Mouse (Mus musculus) kidney, postnatal 4 days (tissue): ENCODE data around the gene Fn1.

Experiments
- DNase-seq, 2 experiments: peaks; one replicate each; pipeline ENCODE4 v3.0.0; 2021; ENCODE audit warnings: mixed read lengths in 2 of 2

Gene Fn1

DNA sequence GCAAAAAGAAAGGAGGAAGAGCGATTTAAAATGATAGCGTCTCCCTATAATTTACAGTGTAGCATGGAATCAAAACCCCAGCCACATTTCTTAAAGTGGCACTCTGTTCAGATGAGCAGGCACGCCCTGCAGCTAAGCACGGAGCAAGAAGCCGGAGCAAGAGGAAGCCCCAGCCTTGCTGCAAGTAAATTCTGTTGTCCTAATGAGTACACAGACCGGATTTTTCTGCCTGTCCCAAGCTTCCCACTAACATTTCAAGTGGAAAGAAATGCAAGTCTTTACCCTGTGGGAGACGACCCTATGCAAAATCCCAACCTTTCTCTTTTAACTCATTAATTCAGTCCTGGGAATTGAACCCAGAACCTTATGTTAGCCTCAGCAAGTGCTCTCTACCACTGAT lies 4.8 kb downstream of the Fn1 start:
- DNase-seq, result no peak

DNA sequence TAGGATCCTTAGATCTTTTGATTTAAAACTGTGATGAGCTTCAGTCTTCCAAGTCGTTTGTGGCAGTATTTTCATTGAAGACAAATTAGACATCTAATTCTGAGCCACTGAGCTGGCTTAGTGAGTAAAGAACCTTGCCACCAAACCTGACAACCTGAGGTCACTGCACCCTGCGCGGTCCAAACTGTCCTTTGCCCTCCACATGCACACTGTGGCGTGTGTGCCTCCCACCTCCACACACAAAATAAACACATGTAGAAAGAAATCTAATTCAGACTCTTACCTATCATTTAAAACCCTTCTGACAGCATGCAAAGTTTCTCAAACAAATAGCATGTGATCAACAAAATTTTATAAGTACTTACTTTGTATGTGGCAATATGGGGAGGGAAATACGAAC lies 6.2 kb downstream of the Fn1 start:
- no peak for DNase-seq

DNA sequence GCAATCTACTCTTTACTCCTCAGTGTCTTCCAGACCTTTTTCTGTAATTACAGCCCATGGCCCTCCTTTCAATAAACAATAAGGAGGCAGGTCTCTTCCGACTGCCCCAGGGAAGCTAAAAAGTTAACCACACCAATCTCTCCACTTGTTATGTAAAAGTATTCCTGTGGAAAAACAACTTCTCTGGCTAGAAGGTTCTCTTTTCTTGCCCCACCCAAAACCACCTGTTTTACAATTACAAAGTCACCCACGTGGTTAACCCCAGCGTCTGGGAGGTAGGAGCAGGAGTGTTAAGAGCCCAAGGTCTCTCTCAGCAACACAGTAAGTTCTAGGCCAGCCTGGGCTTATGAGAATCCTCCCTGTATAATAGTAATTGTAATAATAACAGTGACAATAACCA lies 7.0 kb downstream of the Fn1 start:
- no peak for DNase-seq

DNA sequence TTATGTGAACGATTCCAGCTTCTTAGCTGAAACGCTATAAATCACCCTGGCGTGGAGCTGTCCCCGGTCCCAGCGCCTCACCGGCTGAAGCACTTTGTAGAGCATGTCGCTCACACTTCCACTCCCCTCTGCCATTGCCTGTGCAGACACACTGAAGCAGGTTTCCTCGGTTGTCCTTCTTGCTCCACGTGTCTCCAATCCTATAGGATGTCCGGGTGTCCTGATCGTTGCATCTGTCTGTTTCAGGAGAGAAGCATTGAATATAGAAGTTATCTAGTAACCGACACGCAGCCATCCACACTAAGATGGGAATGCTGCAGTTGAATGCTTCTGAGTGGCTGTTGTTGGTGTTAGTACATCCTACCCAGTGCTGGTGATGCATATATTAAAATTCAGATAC lies 7.5 kb downstream of the Fn1 start:
- no peak for DNase-seq

DNA sequence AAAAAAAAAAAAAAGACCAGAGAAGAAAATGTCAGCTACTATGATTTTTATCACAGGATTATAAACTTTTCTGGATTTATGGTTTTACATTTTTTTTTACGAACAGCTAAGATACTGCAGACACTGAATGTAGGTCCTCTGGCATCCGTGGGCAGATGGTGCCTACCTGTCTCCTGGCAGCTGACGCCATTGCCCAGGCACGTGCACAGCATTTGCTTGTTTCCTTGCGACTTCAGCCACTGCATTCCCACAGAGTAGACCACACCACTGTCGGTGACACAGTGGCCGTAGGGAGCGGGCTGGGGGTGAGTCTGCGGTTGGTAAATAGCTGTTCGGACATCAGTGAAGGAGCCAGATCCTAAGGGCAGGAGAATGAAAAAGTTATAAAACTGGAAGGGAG lies 10.2 kb downstream of the Fn1 start:
- no peak for DNase-seq

DNA sequence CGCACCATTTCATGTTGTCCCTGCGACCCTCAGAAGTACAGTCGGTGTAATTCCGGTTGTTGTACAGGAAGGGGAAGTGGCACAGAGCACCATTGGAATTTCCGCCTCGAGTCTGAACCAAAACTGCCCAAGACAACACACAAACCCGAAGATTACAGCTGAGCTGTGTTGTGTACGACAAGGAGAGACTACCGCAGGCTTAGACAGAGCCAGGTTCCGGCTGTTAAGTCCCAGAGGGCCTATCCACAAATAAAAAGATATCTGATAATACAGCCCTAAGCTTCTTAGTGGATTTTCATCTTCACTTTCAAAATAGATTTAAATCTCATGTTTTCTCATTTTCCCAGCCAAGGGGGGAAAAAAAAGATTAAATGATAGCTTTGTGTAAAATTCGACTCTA lies 11.8 kb downstream of the Fn1 start:
- DNase-seq, result no peak

DNA sequence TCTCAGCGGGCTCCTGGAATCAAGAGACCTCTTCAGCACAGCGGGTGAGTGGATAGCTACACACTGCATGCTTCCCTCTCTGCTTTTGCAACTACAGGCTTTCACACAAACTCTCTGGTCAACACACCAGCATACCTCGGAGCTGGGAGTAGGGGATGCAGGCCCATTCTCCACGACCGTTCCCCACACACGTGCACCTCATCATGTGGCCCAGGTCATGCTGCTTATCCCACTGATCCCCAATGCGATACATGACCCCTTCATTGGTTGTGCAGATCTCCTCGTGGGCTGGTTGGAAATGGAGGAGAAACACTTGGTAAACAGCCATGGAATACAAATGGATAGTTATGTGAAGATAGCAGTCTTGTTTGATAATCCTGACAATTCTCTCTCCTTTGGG lies 12.8 kb downstream of the Fn1 start:
- no peak for DNase-seq

DNA sequence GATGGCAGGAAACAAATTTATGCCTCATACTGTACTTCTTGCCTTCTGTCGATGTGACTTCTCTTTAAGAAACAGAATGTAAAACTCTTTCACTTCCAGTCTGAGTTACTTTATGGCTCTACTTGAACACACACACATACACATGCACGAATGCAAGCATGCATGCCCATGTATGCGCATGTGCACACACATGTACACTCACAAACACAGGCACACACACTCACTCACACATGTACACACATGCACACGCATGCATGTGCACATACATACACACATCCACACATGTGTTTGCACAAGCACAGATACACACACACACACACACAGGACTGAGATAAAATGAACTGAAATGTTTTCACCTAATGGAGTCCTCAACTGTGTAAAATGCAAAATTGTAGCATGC lies 16.3 kb downstream of the Fn1 start:
- DNase-seq, result no peak

DNA sequence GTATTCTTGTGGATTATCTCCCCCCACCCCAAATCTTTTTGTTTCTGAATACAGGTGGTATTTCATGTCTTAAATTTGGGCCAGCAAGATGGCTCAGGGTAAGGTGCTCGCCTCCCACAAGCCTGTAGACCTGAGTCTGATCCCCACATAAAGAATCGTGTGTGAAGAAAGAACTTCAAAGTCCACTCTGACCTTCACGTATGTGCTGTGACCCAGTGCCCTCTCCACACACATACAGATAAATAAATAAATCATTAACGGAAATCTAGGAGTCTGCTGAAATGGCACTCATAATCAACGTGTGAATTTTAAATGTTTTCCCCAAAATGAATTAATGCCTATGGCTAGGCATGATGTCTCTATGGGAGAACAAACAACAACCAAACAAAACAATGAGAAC lies 16.9 kb downstream of the Fn1 start:
- no peak for DNase-seq

DNA sequence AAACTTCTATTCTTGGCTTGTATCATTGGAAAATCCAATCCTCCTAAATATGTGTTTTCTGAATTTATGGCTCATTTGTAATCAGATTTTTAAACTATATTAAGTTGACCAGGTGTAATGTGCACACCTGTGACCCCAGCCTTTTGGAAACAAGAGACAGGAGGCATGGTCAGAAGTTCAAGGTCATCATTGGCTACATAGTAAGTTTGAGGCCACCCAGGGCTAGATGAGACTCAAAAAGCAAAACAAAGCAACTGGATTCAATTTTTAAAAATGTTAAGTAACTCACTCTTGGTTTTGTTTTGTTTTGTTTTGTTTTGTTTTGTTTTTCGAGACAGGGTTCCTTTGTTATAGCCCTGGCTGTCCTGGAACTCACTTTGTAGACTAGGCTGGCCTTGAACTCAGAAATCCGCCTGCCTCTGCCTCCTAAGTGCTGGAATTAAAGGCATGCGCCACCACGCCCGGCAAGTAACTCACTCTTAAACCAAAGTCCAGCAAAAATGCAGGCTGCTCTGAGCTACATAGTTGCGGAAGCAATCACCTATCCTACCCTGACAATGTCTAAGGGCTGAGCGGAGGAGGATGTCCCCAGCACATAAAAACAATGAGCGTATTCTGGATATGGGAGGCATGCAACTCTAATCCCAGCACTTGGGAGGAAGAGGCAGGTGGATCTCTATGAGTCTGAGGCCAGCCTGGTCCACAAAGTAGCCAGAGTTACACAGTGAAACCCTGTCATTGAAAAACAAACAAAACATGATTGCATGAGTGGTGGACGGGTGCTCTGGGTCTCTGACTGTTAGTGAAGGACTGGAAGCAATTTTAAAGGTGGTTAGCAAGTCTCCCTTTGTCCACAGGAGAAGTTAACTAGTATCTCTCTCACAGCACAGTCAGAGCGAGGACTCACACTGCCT lies 17.6 kb downstream of the Fn1 start:
- DNase-seq, result no peak

DNA sequence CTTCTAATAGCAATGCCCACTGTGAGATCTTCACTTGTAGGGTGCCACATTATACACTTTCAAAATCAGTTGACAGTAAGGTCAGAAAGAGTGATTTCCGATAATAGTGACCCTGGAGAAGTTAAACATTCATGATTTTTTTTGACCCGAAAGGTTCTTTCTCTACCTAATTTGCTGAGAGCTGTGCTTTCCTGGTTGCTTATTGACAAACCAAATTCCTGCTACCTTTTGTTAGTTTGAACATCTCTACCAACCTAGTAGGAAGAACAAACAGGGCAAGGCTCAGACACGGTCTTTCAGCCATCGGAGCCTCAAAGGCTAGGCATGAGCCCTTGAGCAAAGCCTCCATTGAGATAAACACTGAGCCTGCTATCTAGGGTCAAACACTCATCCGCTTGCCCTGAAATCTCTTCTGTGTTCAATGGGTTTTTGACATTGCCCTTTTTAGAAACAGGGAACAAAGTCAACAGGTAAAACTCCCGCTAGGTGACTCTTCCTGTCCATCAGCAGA lies 18.5 kb downstream of the Fn1 start:
- no peak for DNase-seq

DNA sequence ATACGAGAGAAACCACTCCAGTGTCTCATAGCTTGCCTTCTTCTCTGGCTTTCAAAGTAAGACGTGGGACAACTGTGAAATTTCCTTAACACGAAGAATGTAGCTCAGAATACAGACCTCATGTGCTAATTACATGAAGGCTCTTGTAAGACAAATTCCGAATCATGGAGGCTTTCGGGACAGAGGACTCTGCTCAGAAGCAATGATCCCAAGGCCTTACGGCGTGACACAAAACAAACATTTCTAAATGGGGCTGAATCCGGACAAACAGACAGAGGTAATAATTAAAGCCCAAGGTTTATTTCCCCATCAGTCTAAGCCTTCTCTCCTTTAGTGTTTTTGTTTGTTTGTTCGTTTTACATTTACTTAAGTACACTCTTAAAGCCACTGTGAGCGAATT lies 20.6 kb downstream of the Fn1 start:
- DNase-seq, result no peak

DNA sequence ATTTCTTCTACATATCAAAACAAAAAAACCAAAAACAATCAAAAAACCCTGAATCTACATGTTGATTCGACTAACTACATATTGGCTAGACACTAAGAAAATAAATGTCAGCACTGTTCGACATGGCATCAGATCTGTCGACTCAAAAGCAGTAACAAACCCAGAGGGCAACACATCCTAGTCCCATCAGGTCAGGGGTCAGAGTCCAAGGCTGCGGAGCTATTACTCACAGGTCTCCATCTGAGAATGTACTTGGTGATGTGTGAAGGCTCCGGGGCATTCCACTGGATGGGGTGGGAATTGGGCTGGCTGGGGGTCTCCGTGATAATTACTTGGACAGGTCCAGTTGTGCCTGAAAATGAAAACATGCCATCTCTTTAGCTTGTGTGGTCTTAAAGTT lies 21.2 kb downstream of the Fn1 start:
- DNase-seq, result peak in 1 of 2 experiments; percentile 11

DNA sequence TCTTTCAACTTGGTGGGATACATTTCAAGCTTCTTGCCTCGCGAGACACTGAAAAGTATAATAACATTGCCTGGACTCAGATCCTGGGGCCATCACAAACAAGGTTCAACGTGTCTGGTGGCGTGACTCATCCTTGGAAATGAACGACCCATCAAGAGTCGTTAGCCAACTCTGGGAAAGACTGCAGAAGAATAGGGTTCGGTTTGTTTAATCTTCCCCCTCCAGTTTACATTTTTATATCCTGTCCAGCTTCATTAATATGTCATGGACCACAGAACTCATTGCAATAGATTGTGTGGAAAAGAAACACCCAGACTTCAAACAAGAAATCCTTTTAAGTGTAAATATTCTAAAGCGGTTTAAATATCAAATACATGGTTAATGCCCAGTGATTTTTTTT lies 22.8 kb downstream of the Fn1 start:
- DNase-seq, result no peak

DNA sequence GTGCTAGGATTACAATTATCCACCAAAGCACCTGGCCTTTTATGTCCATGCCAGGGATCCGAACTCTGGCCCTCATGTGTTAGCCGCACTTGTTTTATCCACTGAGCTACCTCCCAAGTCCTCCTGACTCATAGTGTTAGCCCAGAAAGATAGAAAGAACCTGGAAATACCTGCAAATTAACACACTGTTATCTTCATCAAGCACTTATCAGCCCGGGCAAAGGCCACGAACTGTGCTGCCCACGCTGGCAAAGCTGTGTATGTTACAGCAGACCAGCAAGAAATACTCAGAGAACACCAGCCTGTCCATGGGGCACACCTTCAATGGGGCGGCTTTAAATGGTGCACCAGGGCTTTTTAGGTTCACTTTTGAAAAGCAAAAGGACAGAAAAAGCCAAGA lies 29.4 kb downstream of the Fn1 start:
- DNase-seq, result no peak

DNA sequence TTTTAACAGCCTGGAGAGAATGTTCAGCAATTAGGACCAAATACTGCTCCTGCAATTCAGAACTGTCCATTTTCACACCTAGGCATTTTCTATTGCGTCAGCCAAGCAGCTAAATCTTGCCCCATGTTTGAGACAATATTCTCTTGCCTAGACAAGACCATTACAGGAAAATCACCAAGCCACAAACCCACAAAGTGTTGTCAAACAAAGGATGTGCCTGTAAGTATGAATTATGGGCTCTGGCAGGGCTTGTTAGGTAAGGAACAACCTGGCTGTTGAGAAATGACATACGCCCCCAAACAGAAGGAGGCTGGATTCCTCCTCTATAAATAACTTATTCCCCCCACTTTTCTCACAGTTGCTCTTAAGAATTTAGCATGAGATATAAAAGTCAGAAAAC lies 31.5 kb downstream of the Fn1 start:
- DNase-seq, result no peak

DNA sequence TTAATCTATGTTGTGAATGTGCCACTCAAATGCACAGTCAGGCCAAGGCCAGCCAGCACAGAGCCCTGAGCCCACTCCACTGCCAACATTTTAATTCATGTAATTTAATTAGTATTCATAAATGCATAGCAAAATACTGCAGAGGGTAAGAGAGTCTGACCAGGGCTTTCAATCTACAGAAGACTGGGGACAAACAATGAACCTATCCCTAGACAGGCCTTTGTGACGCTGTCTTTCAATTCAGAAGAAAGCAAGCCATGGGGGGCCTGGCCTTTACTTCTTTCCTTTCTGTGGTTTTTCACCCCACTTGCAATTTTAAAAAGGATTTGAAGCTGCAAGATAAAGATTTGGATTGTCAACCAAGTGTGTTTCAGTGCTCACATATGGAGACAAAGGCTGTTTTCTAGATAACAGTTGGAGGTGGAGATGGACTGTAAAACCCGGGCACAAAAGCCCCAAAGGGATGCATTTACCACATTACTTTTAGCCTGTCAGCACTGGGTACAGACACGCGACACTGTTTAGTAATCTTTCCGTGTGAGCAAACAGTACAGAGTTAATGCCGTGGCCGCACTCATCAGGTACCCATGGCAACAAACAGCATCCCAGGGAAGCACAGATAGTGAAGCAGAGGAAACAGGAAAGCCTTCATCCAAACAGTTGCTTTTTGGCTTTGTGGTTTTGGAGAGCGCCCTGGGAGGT lies 38.3 kb downstream of the Fn1 start:
- DNase-seq, result no peak

DNA sequence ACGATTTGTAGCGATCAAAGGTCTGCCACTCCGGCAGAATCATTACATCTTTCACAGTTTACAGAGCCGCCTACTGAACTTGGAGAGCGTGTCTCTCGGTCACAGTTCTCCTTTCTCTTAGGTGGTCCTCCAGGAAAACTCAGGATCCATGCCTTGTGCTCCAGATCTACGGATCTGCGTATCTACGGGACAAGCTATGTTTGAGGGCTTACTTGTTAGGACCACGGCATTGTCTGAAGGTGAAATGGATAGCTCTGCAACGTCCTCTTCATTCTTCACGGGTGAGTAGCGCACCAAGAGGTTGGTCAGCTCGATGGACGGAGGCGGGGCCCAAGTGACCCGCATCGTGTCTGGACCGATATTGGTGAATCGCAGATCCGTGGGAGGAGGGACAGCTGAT lies 40.7 kb downstream of the Fn1 start:
- DNase-seq, result no peak

DNA sequence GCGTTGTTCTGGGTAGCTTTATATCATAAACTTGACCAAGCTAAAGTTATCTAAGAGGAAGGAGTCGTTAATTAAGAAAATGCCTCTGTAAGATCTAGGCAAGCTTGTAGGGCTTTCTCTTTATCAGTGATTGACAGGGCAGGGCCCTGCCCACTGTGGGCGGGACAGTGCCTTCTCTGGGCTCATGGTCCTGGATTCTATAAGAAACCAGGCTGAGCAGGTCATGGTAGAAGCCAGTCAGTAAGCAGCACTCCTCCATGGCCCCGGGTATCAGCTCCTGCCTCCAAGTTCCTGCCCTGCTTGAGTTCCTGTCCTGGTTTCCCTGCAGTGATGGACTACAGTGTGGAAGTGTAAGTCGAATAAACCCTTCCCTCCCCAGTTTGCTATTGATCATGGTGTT lies 43.1 kb downstream of the Fn1 start:
- no peak for DNase-seq

DNA sequence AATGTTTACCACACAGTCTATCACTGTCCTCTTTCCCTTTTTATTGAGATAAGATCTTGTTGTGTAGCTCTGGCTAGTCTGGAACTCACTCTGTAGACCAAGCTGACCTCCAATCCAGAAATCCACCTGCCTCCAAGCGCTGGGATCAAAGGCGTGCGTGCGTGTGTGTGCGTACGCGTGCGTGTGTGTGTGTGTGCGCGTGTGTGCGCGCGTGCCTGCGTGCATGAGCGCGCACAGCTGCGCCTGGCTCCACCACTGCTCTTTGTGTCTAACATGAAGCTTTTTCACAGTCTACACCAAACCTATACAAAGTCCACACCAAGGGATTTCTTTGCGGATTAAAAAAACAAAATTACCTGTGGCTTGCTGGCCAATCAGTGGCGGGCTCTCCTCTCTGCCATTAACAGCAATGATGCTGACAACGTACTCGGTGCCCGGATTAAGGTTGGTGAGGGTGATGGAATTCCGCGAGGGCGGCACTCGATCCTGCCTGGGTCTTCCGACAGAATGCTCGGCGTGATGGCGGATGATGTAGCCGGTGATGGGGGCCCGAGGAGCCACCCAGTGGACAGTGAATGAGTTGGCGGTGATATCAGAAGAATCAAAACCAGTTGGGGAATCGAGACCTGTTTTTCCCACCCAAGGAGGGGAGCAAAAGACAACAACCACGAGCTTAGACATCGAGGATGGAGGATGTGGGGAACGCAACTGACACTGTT lies 43.8 kb downstream of the Fn1 start:
- DNase-seq, result no peak

DNA sequence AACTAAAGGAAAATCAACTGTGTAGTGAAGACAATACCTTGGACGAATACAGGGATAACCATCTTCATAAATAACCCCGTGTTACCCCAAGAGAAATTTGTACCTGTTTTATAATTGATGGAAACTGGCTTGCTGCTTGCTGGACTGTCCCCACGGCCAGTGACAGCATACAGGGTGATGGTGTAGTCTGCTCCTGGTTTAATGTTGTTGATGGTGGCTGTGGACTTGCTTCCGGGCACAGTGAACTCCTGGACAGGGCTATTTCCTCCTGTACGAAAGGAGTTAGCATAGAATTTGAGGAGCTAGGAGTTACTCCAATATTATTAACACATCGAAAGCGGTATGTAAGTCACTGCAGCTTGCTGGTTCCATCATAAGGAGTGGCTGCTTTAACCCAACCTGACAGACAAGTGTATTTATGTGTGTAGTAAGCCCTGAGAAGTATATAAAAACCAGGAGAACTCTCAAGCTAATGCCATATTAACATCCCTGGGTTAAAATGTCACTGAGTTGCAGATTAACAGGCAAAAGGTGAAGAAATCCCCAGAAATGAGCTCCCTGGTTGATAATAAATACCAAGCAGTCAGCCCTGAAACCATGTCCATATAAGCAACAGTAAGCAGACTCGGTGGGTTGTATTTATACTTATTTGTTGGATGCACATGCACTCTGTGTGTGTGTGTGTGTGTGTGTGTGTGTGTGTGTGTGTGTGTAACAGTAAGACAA lies 46.2 kb downstream of the Fn1 start:
- DNase-seq, result no peak

DNA sequence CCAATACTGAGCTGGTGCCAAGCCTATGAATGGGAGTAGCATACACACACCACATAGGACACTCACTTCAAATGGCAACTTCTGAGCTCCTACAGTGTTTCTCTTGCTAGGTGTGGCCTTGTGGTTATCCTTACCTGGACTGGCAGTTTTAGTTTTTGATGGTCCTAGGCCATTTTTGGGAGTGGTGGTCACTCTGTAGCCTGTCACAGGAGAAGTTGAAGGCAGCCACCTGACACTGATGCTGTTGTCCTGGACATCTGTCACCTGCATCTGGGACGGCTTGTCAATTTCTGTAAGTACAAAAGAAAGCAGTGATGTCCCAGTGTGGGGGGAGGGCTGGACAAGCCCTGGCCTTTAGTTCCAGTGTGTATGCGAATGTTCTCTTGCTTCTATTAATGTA lies 47.2 kb downstream of the Fn1 start:
- no peak for DNase-seq

DNA sequence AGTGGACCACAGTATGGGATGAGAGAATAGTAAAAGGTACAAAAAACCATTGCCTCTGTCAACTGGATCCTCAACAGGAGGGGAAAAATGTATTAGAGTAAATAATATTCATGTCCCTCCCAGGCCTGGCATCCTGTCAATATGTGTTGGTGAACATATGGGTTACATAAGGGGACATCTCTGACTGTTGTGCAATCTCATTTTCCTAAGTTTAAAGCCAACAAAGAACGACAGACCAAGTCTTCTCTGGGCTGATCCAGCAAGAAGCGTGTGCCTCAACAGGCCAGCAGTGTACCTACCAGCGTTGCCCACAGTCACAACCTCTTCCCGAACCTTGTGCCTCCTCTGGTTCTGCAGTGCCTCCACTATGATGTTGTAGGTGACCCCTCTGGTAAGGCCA lies 57.6 kb downstream of the Fn1 start:
- DNase-seq, result no peak
